Mouse (Mus musculus) spleen, adult 2 months (tissue): ENCODE measurements around the gene Igdcc4.

Experiments
- CTCF ChIP-seq: fragments of 200-500 bp; IDR thresholded peaks from 2 replicates; pipeline ENCODE4 v1.5.1; 2011; ENCODE audit warnings: mild to moderate bottlenecking, inconsistent platforms; ENCODE audit not compliant: insufficient read depth, insufficient read length, insufficient replicate concordance; ENCODE audit errors: extremely low read depth
- POLR2A ChIP-seq: fragments of 200-500 bp; IDR thresholded peaks from 2 replicates; pipeline ENCODE4 v1.6.1; 2011; ENCODE audit warnings: low read depth, low read length, inconsistent platforms

- TF ChIP-seq POLR2A = no peak
- TF ChIP-seq CTCF = no peak
Observed at GRCm38 (mm10) chr9:65115891-65116290, 14.6 kb downstream of the Igdcc4 start.
